Mouse (Mus musculus): Measurements from ENCODE around the gene Arfgef3. TPM values are rescaled to one million over a fixed set of nuclear protein-coding genes. Genes with fewer than 3 reads are reported as not detected.

Gene Arfgef3
- 10 to 100 TPM; 82.8 to 83.0 TPM for total RNA-seq (2021)

- peak; percentile 84 to 85 for DNase-seq
Observed at GRCm38 (mm10) chr10:18743286-18744142, at the start of gene Arfgef3. Gene Arfgef3, minus strand, starts transcription at chr10:18743949.

GRCm38 (mm10) chr10:18790063-18790462, 46.3 kb upstream of the Arfgef3 start:
- DNase-seq = no peak

GRCm38 (mm10) chr10:18788601-18789000, 44.9 kb upstream of the Arfgef3 start:
- DNase-seq = no peak

- DNase-seq = no peak
Observed at GRCm38 (mm10) chr10:18786693-18787092, 42.9 kb upstream of the Arfgef3 start, which contains the start of gene Gm4922. Gene Gm4922, minus strand, starts transcription at chr10:18786793.

- DNase-seq = no peak
Observed at GRCm38 (mm10) chr10:18777546-18777945, 33.8 kb upstream of the Arfgef3 start.

GRCm38 (mm10) chr10:18772537-18773179, 28.9 kb upstream of the Arfgef3 start:
- DNase-seq = no peak

- no peak for DNase-seq
Observed at GRCm38 (mm10) chr10:18769909-18770308, 26.2 kb upstream of the Arfgef3 start.

- no peak for DNase-seq
Observed at GRCm38 (mm10) chr10:18760241-18760640, 16.5 kb upstream of the Arfgef3 start.

- DNase-seq = no peak
Observed at GRCm38 (mm10) chr10:18750057-18750456, 6.3 kb upstream of the Arfgef3 start.

- no peak for DNase-seq
Observed at GRCm38 (mm10) chr10:18742086-18742485, 1.7 kb downstream of the Arfgef3 start.

GRCm38 (mm10) chr10:18741024-18741423, 2.7 kb downstream of the Arfgef3 start:
- no peak for DNase-seq

GRCm38 (mm10) chr10:18728548-18728947, 15.2 kb downstream of the Arfgef3 start:
- no peak for DNase-seq

- DNase-seq = no peak
Observed at GRCm38 (mm10) chr10:18711436-18711835, 32.3 kb downstream of the Arfgef3 start.

- DNase-seq = peak; percentile 20 to 33
Observed at GRCm38 (mm10) chr10:18710949-18711348, 32.8 kb downstream of the Arfgef3 start.

GRCm38 (mm10) chr10:18709836-18710235, 33.9 kb downstream of the Arfgef3 start:
- no peak for DNase-seq

GRCm38 (mm10) chr10:18708641-18709040, 35.1 kb downstream of the Arfgef3 start:
- no peak for DNase-seq

- DNase-seq = no peak
Observed at GRCm38 (mm10) chr10:18704393-18705120, 39.2 kb downstream of the Arfgef3 start.

- no peak for DNase-seq
Observed at GRCm38 (mm10) chr10:18701517-18701916, 42.2 kb downstream of the Arfgef3 start.

GRCm38 (mm10) chr10:18700117-18700516, 43.6 kb downstream of the Arfgef3 start:
- DNase-seq = no peak

- no peak for DNase-seq
Observed at GRCm38 (mm10) chr10:18699151-18699550, 44.6 kb downstream of the Arfgef3 start.

- no peak for DNase-seq
Observed at GRCm38 (mm10) chr10:18696461-18696860, 47.3 kb downstream of the Arfgef3 start.

- DNase-seq = no peak
Observed at GRCm38 (mm10) chr10:18688234-18688633, 55.5 kb downstream of the Arfgef3 start.

GRCm38 (mm10) chr10:18681385-18681954, 62.3 kb downstream of the Arfgef3 start:
- no peak for DNase-seq
